Mouse (Mus musculus): ENCODE measurements around the gene Eef1a2. TPM values are rescaled to one million over a fixed set of nuclear protein-coding genes. Genes with fewer than 3 reads are reported as not detected.
A peak's percentile ranks its signal among the peaks of the same experiment; 100 is the strongest.

The Eef1a2 gene
- polyA plus RNA-seq, 1 experiment = not detected

- TF ChIP-seq POLR2A (IDR thresholded peaks at IDR 0.05; ENCODE audit: insufficient read depth, low read length) (no peak), EP300 (IDR thresholded peaks at IDR 0.05; ENCODE audit: insufficient read depth, low read depth, low read length) (no peak), CTCF (IDR thresholded peaks at IDR 0.05; ENCODE audit: low read depth, low read length) (no peak)
- H3K36me3 ChIP-seq (ENCODE audit: control insufficient read depth, insufficient read depth, low read length, poor library complexity, severe bottlenecking) = no peaks in the 10 kb centered on the region
- no peak overlapping the region for H3K9ac ChIP-seq (ENCODE audit: low read depth, poor library complexity, severe bottlenecking)
- no peaks in the 10 kb centered on the region for H3K9me3 ChIP-seq (replicated peaks; ENCODE audit: control insufficient read depth, insufficient read depth, low read length, poor library complexity, severe bottlenecking)
- H3K27me3 ChIP-seq (ENCODE audit: control insufficient read depth, insufficient read depth, low read length, poor library complexity, severe bottlenecking) = no peaks in the 10 kb centered on the region; the same call in 1 of the 2 replicates
- no peak overlapping the region for H3K4me3 ChIP-seq (ENCODE audit: low read depth, low read length)
- no peaks in the 10 kb centered on the region for H3K4me1 ChIP-seq (ENCODE audit: control insufficient read depth, insufficient read depth, low read length)
- H3K27ac ChIP-seq (ENCODE audit: insufficient read depth, low read length) = no peak overlapping the region
These were observed 4.1 kb downstream of the Eef1a2 start for GRCm38 (mm10) chr2:181152701-181153100.

GRCm38 (mm10) chr2:181150281-181150680, 6.5 kb downstream of the Eef1a2 start:
- Histone ChIP-seq H3K4me3 (ENCODE audit: low read depth, low read length) (no peak overlapping the region), H3K27ac (ENCODE audit: insufficient read depth, low read length) (no peak overlapping the region), H3K9ac (ENCODE audit: low read depth, poor library complexity, severe bottlenecking) (no peak overlapping the region), H3K36me3 (ENCODE audit: control insufficient read depth, insufficient read depth, low read length, poor library complexity, severe bottlenecking) (no peaks in the 10 kb centered on the region), H3K4me1 (ENCODE audit: control insufficient read depth, insufficient read depth, low read length) (no peaks in the 10 kb centered on the region), H3K27me3 (ENCODE audit: control insufficient read depth, insufficient read depth, low read length, poor library complexity, severe bottlenecking) (no peaks in the 10 kb centered on the region; the same call in 1 of the 2 replicates), H3K9me3 (replicated peaks; ENCODE audit: control insufficient read depth, insufficient read depth, low read length, poor library complexity, severe bottlenecking) (no peaks in the 10 kb centered on the region)
- TF ChIP-seq POLR2A (IDR thresholded peaks at IDR 0.05; ENCODE audit: insufficient read depth, low read length) (no peak), CTCF (IDR thresholded peaks at IDR 0.05; ENCODE audit: low read depth, low read length) (no peak)

GRCm38 (mm10) chr2:181148318-181148955, 8.4 kb downstream of the Eef1a2 start:
- Histone ChIP-seq H3K9ac (ENCODE audit: low read depth, poor library complexity, severe bottlenecking) (peak overlapping the region; percentile 4), H3K4me1 (ENCODE audit: control insufficient read depth, insufficient read depth, low read length) (no peaks in the 10 kb centered on the region), H3K36me3 (ENCODE audit: control insufficient read depth, insufficient read depth, low read length, poor library complexity, severe bottlenecking) (no peaks in the 10 kb centered on the region), H3K27me3 (ENCODE audit: control insufficient read depth, insufficient read depth, low read length, poor library complexity, severe bottlenecking) (no peaks in the 10 kb centered on the region; the same call in 1 of the 2 replicates), H3K9me3 (replicated peaks; ENCODE audit: control insufficient read depth, insufficient read depth, low read length, poor library complexity, severe bottlenecking) (no peaks in the 10 kb centered on the region), H3K27ac (ENCODE audit: insufficient read depth, low read length) (no peak overlapping the region), H3K4me3 (ENCODE audit: low read depth, low read length) (peak overlapping the region; percentile 58)
- TF ChIP-seq CTCF (IDR thresholded peaks at IDR 0.05; ENCODE audit: low read depth, low read length) = no peak
- TF ChIP-seq EP300 (IDR thresholded peaks at IDR 0.05; ENCODE audit: insufficient read depth, low read depth, low read length) = no peak
- no peak for TF ChIP-seq POLR2A (IDR thresholded peaks at IDR 0.05; ENCODE audit: insufficient read depth, low read length)

GRCm38 (mm10) chr2:181147546-181148317, 9.1 kb downstream of the Eef1a2 start:
- Histone ChIP-seq H3K9ac (ENCODE audit: low read depth, poor library complexity, severe bottlenecking) (peak overlapping the region; percentile 4), H3K36me3 (ENCODE audit: control insufficient read depth, insufficient read depth, low read length, poor library complexity, severe bottlenecking) (no peaks in the 10 kb centered on the region), H3K4me1 (ENCODE audit: control insufficient read depth, insufficient read depth, low read length) (no peaks in the 10 kb centered on the region), H3K27me3 (ENCODE audit: control insufficient read depth, insufficient read depth, low read length, poor library complexity, severe bottlenecking) (no peaks in the 10 kb centered on the region; the same call in 1 of the 2 replicates), H3K27ac (ENCODE audit: insufficient read depth, low read length) (no peak overlapping the region), H3K4me3 (ENCODE audit: low read depth, low read length) (peak overlapping the region; percentile 58), H3K9me3 (replicated peaks; ENCODE audit: control insufficient read depth, insufficient read depth, low read length, poor library complexity, severe bottlenecking) (no peaks in the 10 kb centered on the region)
- no peak for TF ChIP-seq POLR2A (IDR thresholded peaks at IDR 0.05; ENCODE audit: insufficient read depth, low read length)
- no peak for TF ChIP-seq CTCF (IDR thresholded peaks at IDR 0.05; ENCODE audit: low read depth, low read length)
- TF ChIP-seq EP300 (IDR thresholded peaks at IDR 0.05; ENCODE audit: insufficient read depth, low read depth, low read length) = no peak

GRCm38 (mm10) chr2:181146976-181147545, 9.8 kb downstream of the Eef1a2 start:
- no peak overlapping the region for H3K9ac ChIP-seq (ENCODE audit: low read depth, poor library complexity, severe bottlenecking)
- TF ChIP-seq CTCF (IDR thresholded peaks at IDR 0.05; ENCODE audit: low read depth, low read length) (no peak), POLR2A (IDR thresholded peaks at IDR 0.05; ENCODE audit: insufficient read depth, low read length) (no peak), EP300 (IDR thresholded peaks at IDR 0.05; ENCODE audit: insufficient read depth, low read depth, low read length) (no peak)
- H3K36me3 ChIP-seq (ENCODE audit: control insufficient read depth, insufficient read depth, low read length, poor library complexity, severe bottlenecking) = no peaks in the 10 kb centered on the region
- peak overlapping the region; percentile 22 for H3K4me3 ChIP-seq (ENCODE audit: low read depth, low read length)
- H3K27me3 ChIP-seq (ENCODE audit: control insufficient read depth, insufficient read depth, low read length, poor library complexity, severe bottlenecking) = no peaks in the 10 kb centered on the region; the same call in 1 of the 2 replicates
- no peaks in the 10 kb centered on the region for H3K4me1 ChIP-seq (ENCODE audit: control insufficient read depth, insufficient read depth, low read length)
- H3K9me3 ChIP-seq (replicated peaks; ENCODE audit: control insufficient read depth, insufficient read depth, low read length, poor library complexity, severe bottlenecking) = no peaks in the 10 kb centered on the region
- no peak overlapping the region for H3K27ac ChIP-seq (ENCODE audit: insufficient read depth, low read length)

Measured in ES-Bruce4 (cell line).